Mouse (Mus musculus): ENCODE data around the gene Mfsd7a. TPM values are rescaled to one million over a fixed set of nuclear protein-coding genes. Genes with fewer than 3 reads are reported as not detected.

The Mfsd7a gene
- polyA plus RNA-seq (2012; rRNA removed) = 0.98 and 1.1 TPM in 2 replicates

DNA sequence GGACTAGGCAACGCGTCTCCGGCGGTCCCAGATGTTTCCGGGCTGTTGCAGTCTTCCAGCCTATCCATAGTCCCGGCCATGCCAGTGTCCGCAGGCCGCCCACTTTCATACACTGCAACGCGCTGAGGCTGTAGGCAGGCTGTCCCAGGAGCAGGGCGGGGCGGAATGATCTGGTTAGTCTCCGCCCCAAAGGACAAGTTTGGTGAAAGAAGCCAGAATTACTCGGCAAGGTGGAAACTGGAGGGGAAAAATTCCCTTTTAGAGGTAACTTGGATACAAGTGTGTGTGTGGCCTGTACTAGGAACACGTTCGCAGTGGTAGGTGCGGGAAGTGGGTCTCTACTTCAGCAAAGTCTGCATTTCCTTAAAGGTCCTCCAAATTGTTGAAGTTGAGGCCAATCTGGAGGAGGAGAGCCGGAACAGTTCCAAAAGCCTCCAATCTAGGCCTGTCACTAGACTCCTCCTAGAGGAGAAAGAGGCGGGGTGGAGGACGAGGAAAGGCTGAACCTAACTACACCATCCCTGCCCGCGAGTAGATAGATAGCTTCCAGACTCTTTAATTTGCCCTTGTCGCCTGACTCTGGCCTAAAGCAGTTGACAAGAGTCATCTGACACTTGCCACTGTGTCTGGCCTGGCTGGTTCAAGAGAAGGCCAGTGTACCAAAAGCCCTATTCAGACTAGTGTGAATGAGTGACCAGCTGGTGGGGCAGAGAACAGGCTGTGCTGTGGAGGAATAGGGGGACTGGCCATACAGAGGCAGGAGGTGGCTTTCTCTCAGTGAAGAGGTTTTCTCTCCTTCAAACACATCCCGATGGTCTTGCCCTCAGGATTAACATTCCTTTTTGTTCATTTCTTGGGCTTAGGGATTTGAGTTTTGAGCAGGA is at the start of gene Mfsd7a:
Gene Mfsd7a (minus strand): TSS at position 107 of the 884 bp plus-strand sequence.

DNA sequence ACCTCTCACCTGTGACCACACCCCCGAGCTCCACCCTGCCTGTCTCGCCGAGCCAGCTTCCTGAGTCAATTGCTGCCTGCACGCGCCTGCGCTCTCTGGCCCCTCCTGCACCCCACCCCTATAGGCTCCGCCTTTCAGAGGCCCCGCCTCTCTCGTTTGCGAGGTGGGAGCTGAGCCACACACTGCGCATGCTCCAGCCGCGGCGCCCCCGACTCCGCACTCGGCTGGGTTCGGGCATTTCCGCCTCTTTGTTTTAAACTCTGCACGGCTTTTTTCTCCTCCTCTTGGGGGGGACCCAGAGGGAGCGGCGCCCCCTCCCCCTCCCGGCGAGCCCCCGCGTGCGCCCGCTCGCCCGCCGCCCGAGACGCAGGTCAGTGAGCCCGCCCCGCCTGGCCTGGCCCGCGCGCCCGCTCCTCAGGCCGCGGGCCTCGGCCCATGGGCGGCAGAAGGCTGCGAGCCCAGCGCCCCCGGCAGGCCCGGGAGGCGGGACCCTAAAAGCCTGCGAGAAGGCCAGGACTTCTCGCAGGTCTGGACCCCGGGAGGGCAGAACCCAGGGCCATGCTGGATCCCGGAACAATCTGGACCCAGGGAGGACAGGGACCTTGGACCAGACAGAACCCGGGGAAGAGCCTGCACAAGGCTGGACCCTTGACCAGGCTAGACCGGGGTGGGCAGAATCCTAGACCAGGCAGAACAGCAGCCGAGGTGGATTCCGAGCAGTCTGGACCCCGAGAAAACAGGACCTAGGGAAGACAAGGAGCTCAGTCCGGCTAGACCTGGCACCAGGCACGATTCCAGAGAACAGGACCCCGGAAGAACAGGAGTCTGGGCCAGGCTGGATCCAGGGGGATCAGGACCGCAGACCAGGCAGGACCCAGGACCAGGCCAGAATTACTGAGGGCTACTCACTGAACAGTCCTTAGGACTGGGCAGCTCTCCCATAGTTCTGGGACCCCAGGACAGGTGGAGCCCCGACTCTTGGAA is 12.7 kb upstream of the Mfsd7a start, which contains the start of gene Pcgf3:
Gene Pcgf3 (plus strand): TSS at position 151 of the 984 bp plus-strand sequence.

DNA sequence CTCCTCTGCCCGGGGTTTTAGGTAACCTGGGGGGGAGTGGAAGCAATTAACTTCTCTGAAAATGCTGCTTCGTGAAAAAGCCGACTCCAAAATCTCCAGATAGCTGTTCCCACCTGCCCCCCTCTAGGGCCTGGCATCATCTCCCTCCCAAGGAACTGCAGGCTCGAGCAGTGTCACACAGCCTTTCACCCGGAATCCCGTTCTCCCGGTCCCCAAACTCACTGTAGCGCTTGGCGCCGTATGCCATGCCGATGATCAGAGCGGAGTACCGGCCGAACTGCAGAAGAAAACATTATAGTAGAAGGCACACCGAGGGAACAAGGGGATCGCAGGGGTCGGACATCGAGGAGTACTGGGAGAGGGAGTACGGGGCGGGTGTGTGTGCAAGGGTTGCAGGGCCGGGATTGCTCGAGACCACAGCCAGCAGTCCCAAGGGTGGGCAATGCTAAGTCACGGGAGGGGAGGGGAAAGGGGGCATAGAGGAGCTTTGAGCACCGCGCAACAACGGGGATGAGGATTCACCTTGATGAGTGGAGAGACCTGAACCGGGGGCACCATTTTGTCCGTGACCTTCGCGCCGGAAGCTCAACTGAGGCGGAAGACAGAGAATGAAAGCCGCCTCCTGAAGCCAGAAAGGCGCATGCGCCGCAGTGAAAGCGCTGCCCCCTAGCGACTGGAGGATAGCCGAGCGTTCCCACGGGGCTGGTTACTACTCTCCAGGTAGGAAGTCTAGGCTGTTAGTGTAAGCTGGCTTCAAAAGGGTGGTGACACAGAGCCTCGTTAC is 14.7 kb downstream of the Mfsd7a start, which contains the start of gene Atp5k:
Gene Atp5k (minus strand): TSS at position 645 of the 784 bp plus-strand sequence.

Other genes with a start within 250 kb of the Mfsd7a start
- gene Dr1, start 180.0 kb downstream of the Mfsd7a start, polyA plus RNA-seq (2012; rRNA removed) = 28.8 and 38.9 TPM in 2 replicates
- gene Pigg, start 136.3 kb downstream of the Mfsd7a start, polyA plus RNA-seq (2012; rRNA removed) = 3.9 and 5.9 TPM in 2 replicates
- 0.34 and 0.36 TPM in 2 replicates for gene Gm42517, start 81.0 kb downstream of the Mfsd7a start, polyA plus RNA-seq (2012; rRNA removed)
- gene Pde6b, start 60.5 kb downstream of the Mfsd7a start, polyA plus RNA-seq (2012; rRNA removed) = not detected in 2 replicates
- gene Atp5k, start 14.4 kb downstream of the Mfsd7a start, polyA plus RNA-seq (2012; rRNA removed) = 184 and 255 TPM in 2 replicates
- 35.9 and 37.3 TPM in 2 replicates for gene Pcgf3, start 12.3 kb upstream of the Mfsd7a start, polyA plus RNA-seq (2012; rRNA removed)
- gene Cplx1, start 101.1 kb upstream of the Mfsd7a start, polyA plus RNA-seq (2012; rRNA removed) = 3.1 and 3.2 TPM in 2 replicates
- gene Gak, start 180.9 kb upstream of the Mfsd7a start, polyA plus RNA-seq (2012; rRNA removed) = 48.8 and 55.8 TPM in 2 replicates
- 11.6 and 22.1 TPM in 2 replicates for gene Tmem175, start 180.9 kb upstream of the Mfsd7a start, polyA plus RNA-seq (2012; rRNA removed)
- 7.6 and 10.5 TPM in 2 replicates for gene Idua, start 211.4 kb upstream of the Mfsd7a start, polyA plus RNA-seq (2012; rRNA removed)
- gene Dgkq, start 220.8 kb upstream of the Mfsd7a start, polyA plus RNA-seq (2012; rRNA removed) = 30.4 and 34.8 TPM in 2 replicates
- gene Slc26a1, start 226.7 kb upstream of the Mfsd7a start, polyA plus RNA-seq (2012; rRNA removed) = 1.5 and 1.7 TPM in 2 replicates
- gene Fgfrl1, start 243.5 kb upstream of the Mfsd7a start, polyA plus RNA-seq (2012; rRNA removed) = 37.8 and 62.2 TPM in 2 replicates

Data from central nervous system, embryonic 11.5 days (tissue).